Mouse (Mus musculus): ENCODE data around the gene Rslcan18. TPM values are rescaled to one million over a fixed set of nuclear protein-coding genes. Genes with fewer than 3 reads are reported as not detected.
"Not testable (repeated sequence)": the region's sequence is repeated elsewhere in the genome, so short reads cannot be mapped to it uniquely, and the experiment has no call there.

Rslcan18 gene
- 0.12 and 0.18 TPM in 2 replicates for polyA plus RNA-seq (2015; fragmentation: Nextera tagmentation; extraction: Ambion mirVana)

GRCm38 (mm10) chr13:67116163-67116562 is at the start of gene Rslcan18:
TSS of gene Rslcan18 (minus strand) at chr13:67116263.
- H3K27ac ChIP-seq (ENCODE audit: low read depth, low read length); H3K9ac ChIP-seq (ENCODE audit: low read depth, low read length); H3K4me3 ChIP-seq (ENCODE audit: low read depth, low read length); H3K27me3 ChIP-seq (replicated peaks; ENCODE audit: control insufficient read depth, insufficient read depth, low read length); H3K36me3 ChIP-seq (ENCODE audit: control insufficient read depth, insufficient read depth); H3K4me2 ChIP-seq (replicated peaks; ENCODE audit: low read depth); ATAC-seq; H3K9me3 ChIP-seq (ENCODE audit: control insufficient read depth); H3K4me1 ChIP-seq (replicated peaks; ENCODE audit: control insufficient read depth, insufficient read depth, low read length): not testable (repeated sequence)
- 92% methylated on average over 8 of the region's 8 CpGs for WGBS

GRCm38 (mm10) chr13:67128038-67128721 is 12.1 kb upstream of the Rslcan18 start:
- Histone ChIP-seq H3K4me2 (replicated peaks; ENCODE audit: low read depth) (peak overlapping the region; percentile 77), H3K4me3 (ENCODE audit: low read depth, low read length) (peak overlapping the region; percentile 81), H3K36me3 (ENCODE audit: control insufficient read depth, insufficient read depth) (no peaks in the 10 kb centered on the region), H3K9ac (ENCODE audit: low read depth, low read length) (peak overlapping the region; percentile 60), H3K9me3 (ENCODE audit: control insufficient read depth) (no peaks in the 10 kb centered on the region), H3K27ac (ENCODE audit: low read depth, low read length) (peak overlapping the region; percentile 69), H3K27me3 (replicated peaks; ENCODE audit: control insufficient read depth, insufficient read depth, low read length) (no peaks in the 10 kb centered on the region), H3K4me1 (replicated peaks; ENCODE audit: control insufficient read depth, insufficient read depth, low read length) (no peaks in the 10 kb centered on the region)
- WGBS: under 1% methylated on average over 18 of the region's 18 CpGs
- TF ChIP-seq CTCF (IDR thresholded peaks at IDR 0.05; ENCODE audit: low read depth): peak; percentile 52
- peak; percentile 96 for ATAC-seq

- 74% methylated on average over 10 of the region's 10 CpGs for WGBS
Observed at GRCm38 (mm10) chr13:67127507-67127906, 11.4 kb upstream of the Rslcan18 start.

GRCm38 (mm10) chr13:67124460-67124859 is 8.4 kb upstream of the Rslcan18 start:
- H3K27ac ChIP-seq (ENCODE audit: low read depth, low read length): no peak overlapping the region
- WGBS: 87% methylated on average over 1 of the region's 1 CpGs
- H3K27me3 ChIP-seq (replicated peaks; ENCODE audit: control insufficient read depth, insufficient read depth, low read length): no peaks in the 10 kb centered on the region
- no peak overlapping the region for H3K4me2 ChIP-seq (replicated peaks; ENCODE audit: low read depth)
- no peak overlapping the region for H3K4me3 ChIP-seq (ENCODE audit: low read depth, low read length)
- no peaks in the 10 kb centered on the region for H3K9me3 ChIP-seq (ENCODE audit: control insufficient read depth)
- H3K36me3 ChIP-seq (ENCODE audit: control insufficient read depth, insufficient read depth): no peaks in the 10 kb centered on the region
- H3K9ac ChIP-seq (ENCODE audit: low read depth, low read length): no peak overlapping the region
- ATAC-seq: no peak
- H3K4me1 ChIP-seq (replicated peaks; ENCODE audit: control insufficient read depth, insufficient read depth, low read length): no peaks in the 10 kb centered on the region
- TF ChIP-seq CTCF (IDR thresholded peaks at IDR 0.05; ENCODE audit: low read depth): no peak

More at GRCm38 (mm10) chr13:67127507-67127906, 11.4 kb upstream of the Rslcan18 start:
- H3K27me3 ChIP-seq (replicated peaks; ENCODE audit: control insufficient read depth, insufficient read depth, low read length); H3K4me3 ChIP-seq (ENCODE audit: low read depth, low read length); H3K27ac ChIP-seq (ENCODE audit: low read depth, low read length); H3K9ac ChIP-seq (ENCODE audit: low read depth, low read length); ATAC-seq; H3K4me1 ChIP-seq (replicated peaks; ENCODE audit: control insufficient read depth, insufficient read depth, low read length); H3K36me3 ChIP-seq (ENCODE audit: control insufficient read depth, insufficient read depth); H3K9me3 ChIP-seq (ENCODE audit: control insufficient read depth): not testable (repeated sequence)
- peak overlapping the region; percentile 77 for H3K4me2 ChIP-seq (replicated peaks; ENCODE audit: low read depth)

- not testable (repeated sequence) for H3K27ac ChIP-seq (ENCODE audit: low read depth, low read length); H3K27me3 ChIP-seq (replicated peaks; ENCODE audit: control insufficient read depth, insufficient read depth, low read length); H3K4me1 ChIP-seq (replicated peaks; ENCODE audit: control insufficient read depth, insufficient read depth, low read length); H3K4me2 ChIP-seq (replicated peaks; ENCODE audit: low read depth); H3K9ac ChIP-seq (ENCODE audit: low read depth, low read length); ATAC-seq; H3K4me3 ChIP-seq (ENCODE audit: low read depth, low read length); H3K9me3 ChIP-seq (ENCODE audit: control insufficient read depth); H3K36me3 ChIP-seq (ENCODE audit: control insufficient read depth, insufficient read depth)
Observed at GRCm38 (mm10) chr13:67121360-67121759, 5.3 kb upstream of the Rslcan18 start, which contains the start of gene Zfp759. TSS of gene Zfp759 (plus strand) at chr13:67121660.

- WGBS: 57% methylated on average over 2 of the region's 2 CpGs
- Histone ChIP-seq H3K4me2 (replicated peaks; ENCODE audit: low read depth) (no peak overlapping the region), H3K36me3 (ENCODE audit: control insufficient read depth, insufficient read depth) (no peaks in the 10 kb centered on the region), H3K9me3 (ENCODE audit: control insufficient read depth) (no peaks in the 10 kb centered on the region), H3K4me1 (replicated peaks; ENCODE audit: control insufficient read depth, insufficient read depth, low read length) (no peaks in the 10 kb centered on the region), H3K27ac (ENCODE audit: low read depth, low read length) (no peak overlapping the region), H3K4me3 (ENCODE audit: low read depth, low read length) (no peak overlapping the region), H3K27me3 (replicated peaks; ENCODE audit: control insufficient read depth, insufficient read depth, low read length) (no peaks in the 10 kb centered on the region), H3K9ac (ENCODE audit: low read depth, low read length) (no peak overlapping the region)
- ATAC-seq: no peak
- TF ChIP-seq CTCF (IDR thresholded peaks at IDR 0.05; ENCODE audit: low read depth): no peak
Observed at GRCm38 (mm10) chr13:67113287-67113686, 2.8 kb downstream of the Rslcan18 start.

Measured in intestine, postnatal 0 days (tissue).